Mouse (Mus musculus): Measurements from ENCODE around the gene Ugt1a5. TPM values are rescaled to one million over a fixed set of nuclear protein-coding genes. Genes with fewer than 3 reads are reported as not detected.
"Not testable (repeated sequence)": the region's sequence is repeated elsewhere in the genome, so short reads cannot be mapped to it uniquely, and the experiment has no call there.

The Ugt1a5 gene
- not detected in 2 replicates for polyA plus RNA-seq (2012; rRNA removed)

DNA sequence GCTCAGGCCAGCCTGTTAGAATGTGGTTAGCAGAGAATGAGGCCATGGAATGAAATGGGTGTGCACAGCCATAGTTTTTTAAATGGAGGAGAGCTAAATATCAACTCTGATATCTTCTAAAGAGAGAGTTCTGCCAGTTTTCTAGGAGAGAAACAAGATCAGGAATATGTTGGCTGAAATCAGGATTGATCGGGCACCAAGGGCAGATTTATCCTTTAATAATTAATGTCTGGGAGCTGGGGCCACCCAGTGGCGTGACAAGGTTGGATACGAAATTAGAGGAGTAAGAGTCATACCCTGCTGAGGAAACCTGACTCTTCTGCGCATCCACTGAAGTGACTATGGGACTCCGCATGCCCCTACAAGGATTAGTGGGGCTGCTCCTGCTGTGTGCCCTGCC, at the start of gene Ugt1a5:
Gene Ugt1a5, plus strand, starts transcription at position 302 of the 400 bp plus-strand sequence.
- Histone ChIP-seq H3K27ac (ENCODE audit: insufficient read depth, low read length) (no peak within 1 kb of the TSS), H3K27me3 (ENCODE audit: control insufficient read depth, insufficient read depth, low read length) (no peaks in the 10 kb centered on the region), H3K4me1 (ENCODE audit: control insufficient read depth, insufficient read depth, insufficient read length) (no peaks in the 10 kb centered on the region), H3K4me3 (ENCODE audit: extremely low read depth, insufficient read depth, insufficient read length) (no peak within 1 kb of the TSS), H3K36me3 (ENCODE audit: control insufficient read depth, insufficient read depth, low read length) (no peaks in the 10 kb centered on the region)
- 94% methylated on average over 5 of the region's 5 CpGs for WGBS
- no peak for DNase-seq (ENCODE audit: low read depth in 1 of 2, low spot score in 2 of 2)
- TF ChIP-seq CTCF (IDR thresholded peaks at IDR 0.05; ENCODE audit: extremely low read depth, insufficient read depth, insufficient read length, insufficient replicate concordance) (no peak), POLR2A (IDR thresholded peaks at IDR 0.05; ENCODE audit: low read depth, low read length) (no peak)

DNA sequence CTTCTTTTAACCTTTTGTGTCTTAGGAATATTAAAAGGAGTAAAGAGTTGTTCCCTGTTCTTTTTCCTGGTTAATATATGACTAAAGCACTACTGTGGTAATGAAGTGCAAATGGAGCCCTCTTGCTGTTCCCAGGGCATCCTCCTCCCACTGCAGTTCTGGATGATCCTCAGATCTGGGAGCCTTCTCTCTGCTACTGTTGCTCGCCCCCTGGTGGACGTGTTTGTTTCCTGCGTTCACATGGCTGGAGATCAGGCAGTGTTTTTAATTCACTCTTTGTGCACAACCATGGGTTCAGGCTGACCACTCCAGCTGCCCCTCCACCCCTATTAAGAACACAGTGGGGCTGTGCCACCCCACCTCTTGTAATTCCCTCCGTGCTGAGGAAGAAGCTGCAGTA, 45.3 kb upstream of the Ugt1a5 start:
- 35% methylated on average over 4 of the region's 4 CpGs for whole genome bisulfite sequencing

DNA sequence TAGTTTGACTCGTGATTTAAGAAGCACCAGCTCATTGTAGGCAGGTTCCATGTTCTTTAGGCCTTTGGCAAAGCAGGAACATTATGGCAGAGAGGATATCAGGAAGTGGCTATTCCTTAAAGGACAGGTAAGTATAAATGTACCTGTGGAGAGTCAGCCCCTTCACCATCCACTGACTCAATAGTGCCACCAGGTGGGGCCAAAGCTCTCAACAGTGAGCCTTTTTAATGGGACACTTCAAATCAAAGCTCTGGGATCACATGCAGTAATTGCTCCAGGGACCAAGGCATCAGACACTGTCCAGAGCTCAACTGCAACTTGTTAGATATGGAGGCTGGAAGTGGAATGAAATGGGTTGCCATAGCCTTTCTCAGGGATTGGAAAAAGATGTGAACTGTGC, 44.3 kb upstream of the Ugt1a5 start:
- no CpG with 5 or more reads among the region's 1 CpGs for WGBS

More for the DNA sequence above, 45.3 kb upstream of the Ugt1a5 start:
- H3K36me3 ChIP-seq (ENCODE audit: control insufficient read depth, insufficient read depth, low read length); H3K27ac ChIP-seq (ENCODE audit: insufficient read depth, low read length); H3K4me3 ChIP-seq (ENCODE audit: extremely low read depth, insufficient read depth, insufficient read length); H3K27me3 ChIP-seq (ENCODE audit: control insufficient read depth, insufficient read depth, low read length); DNase-seq (ENCODE audit: low read depth in 1 of 2, low spot score in 2 of 2); H3K4me1 ChIP-seq (ENCODE audit: control insufficient read depth, insufficient read depth, insufficient read length): not testable (repeated sequence)

DNA sequence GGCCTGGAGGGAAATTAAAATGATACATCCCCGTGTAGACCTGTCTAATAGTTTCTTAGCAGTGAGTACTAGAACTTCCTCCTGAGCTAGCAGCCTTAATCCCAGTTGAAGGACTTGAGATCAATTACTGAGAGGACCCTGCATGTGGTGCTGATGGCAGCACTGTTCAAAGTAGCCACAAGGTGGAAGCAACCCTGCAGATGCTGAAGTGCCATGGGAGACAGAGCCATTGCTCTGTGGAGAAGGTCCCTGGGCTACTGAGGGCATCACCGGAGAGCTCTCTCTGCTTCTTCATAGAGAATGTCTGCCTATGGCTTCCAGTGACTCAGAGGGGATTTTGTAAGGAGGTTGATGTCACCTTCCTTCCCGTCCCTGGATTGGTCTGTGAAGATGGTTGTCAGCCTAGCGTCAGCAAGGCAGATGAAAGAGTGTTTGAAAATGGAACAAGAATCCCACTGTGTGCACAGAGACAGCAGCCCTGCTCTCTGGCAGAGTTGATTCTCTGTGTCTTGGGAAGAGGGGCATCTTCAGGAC, 39.9 kb upstream of the Ugt1a5 start:
- not testable (repeated sequence) for H3K27me3 ChIP-seq (ENCODE audit: control insufficient read depth, insufficient read depth, low read length); H3K27ac ChIP-seq (ENCODE audit: insufficient read depth, low read length); H3K4me1 ChIP-seq (ENCODE audit: control insufficient read depth, insufficient read depth, insufficient read length); H3K4me3 ChIP-seq (ENCODE audit: extremely low read depth, insufficient read depth, insufficient read length); DNase-seq (ENCODE audit: low read depth in 1 of 2, low spot score in 2 of 2); H3K36me3 ChIP-seq (ENCODE audit: control insufficient read depth, insufficient read depth, low read length)
- WGBS = 75% methylated on average over 4 of the region's 4 CpGs

More for the DNA sequence above, 44.3 kb upstream of the Ugt1a5 start:
- H3K4me3 ChIP-seq (ENCODE audit: extremely low read depth, insufficient read depth, insufficient read length); H3K27me3 ChIP-seq (ENCODE audit: control insufficient read depth, insufficient read depth, low read length); H3K36me3 ChIP-seq (ENCODE audit: control insufficient read depth, insufficient read depth, low read length); DNase-seq (ENCODE audit: low read depth in 1 of 2, low spot score in 2 of 2); H3K4me1 ChIP-seq (ENCODE audit: control insufficient read depth, insufficient read depth, insufficient read length); H3K27ac ChIP-seq (ENCODE audit: insufficient read depth, low read length): not testable (repeated sequence)

DNA sequence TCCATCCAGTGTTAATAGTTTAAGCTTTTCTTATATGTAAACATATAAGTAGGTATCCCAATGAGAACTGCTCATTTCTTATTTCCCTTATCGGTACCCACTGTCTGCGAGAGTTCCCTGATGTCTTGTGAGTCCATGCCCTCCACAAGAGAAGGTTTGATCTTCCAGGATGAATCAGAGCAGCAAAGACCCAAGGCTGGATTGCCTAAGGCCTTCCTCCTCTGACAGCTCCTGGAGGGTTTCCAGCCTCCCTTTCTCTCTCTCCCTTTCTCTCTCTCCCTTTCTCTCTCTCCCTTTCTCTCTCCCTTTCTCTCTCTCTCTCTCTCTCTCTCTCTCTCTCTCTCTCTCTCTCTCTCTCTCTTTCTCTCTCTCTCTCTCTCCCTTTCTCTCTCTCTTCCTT, 36.7 kb upstream of the Ugt1a5 start:
- H3K27me3 ChIP-seq (ENCODE audit: control insufficient read depth, insufficient read depth, low read length); H3K27ac ChIP-seq (ENCODE audit: insufficient read depth, low read length); H3K4me1 ChIP-seq (ENCODE audit: control insufficient read depth, insufficient read depth, insufficient read length); DNase-seq (ENCODE audit: low read depth in 1 of 2, low spot score in 2 of 2); H3K4me3 ChIP-seq (ENCODE audit: extremely low read depth, insufficient read depth, insufficient read length); H3K36me3 ChIP-seq (ENCODE audit: control insufficient read depth, insufficient read depth, low read length): not testable (repeated sequence)
- WGBS = 96% methylated on average over 2 of the region's 2 CpGs

DNA sequence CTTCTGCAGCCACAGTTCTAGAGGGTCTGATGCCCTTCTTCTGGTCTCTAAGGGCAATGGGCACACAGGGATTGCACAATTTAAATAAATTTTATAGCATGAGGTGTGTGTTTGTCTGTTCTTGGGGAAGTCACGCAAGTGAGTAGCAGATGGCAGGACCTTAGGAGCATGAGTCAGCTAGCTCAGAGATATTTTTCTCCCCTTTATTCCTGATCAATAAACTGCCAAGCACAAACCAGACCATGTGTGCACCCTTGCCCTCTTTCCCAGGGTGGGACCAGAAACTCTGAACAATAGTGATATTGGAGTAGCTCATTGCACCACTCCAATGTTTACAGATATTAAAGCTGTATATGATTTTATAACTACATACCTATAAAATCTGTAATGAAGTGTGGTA, 35.6 kb upstream of the Ugt1a5 start:
- not testable (repeated sequence) for H3K36me3 ChIP-seq (ENCODE audit: control insufficient read depth, insufficient read depth, low read length); H3K4me3 ChIP-seq (ENCODE audit: extremely low read depth, insufficient read depth, insufficient read length); H3K27ac ChIP-seq (ENCODE audit: insufficient read depth, low read length); H3K27me3 ChIP-seq (ENCODE audit: control insufficient read depth, insufficient read depth, low read length); DNase-seq (ENCODE audit: low read depth in 1 of 2, low spot score in 2 of 2); H3K4me1 ChIP-seq (ENCODE audit: control insufficient read depth, insufficient read depth, insufficient read length)
- 87% methylated on average over 1 of the region's 1 CpGs for WGBS

DNA sequence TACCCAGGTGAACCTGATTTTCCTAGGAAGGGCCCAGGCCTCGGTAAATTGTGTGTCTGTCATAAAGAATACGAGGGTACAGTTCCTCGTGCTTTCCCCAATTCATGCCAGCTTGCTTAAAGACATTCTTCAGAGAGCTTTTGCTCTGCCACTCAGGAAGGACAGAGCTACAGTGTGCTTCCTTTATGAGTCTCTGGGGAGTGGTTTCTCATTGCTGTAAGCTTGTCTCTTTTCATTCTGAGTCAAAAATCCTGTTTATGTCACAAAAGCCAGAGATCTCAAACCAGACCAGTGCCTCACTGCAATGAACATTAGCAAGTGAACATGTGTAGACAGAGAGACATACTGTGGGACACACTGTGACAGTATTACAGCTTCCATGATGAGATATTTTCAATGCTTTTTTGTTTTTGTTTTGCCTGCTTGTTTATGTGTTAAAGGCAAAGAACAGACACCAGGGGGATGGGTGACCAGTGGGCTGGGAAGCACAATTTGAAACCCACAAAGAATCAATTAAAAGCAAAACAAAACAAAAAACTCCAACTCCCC, 31.8 kb upstream of the Ugt1a5 start:
- Histone ChIP-seq H3K27ac (ENCODE audit: insufficient read depth, low read length) (no peak overlapping the region), H3K27me3 (ENCODE audit: control insufficient read depth, insufficient read depth, low read length) (no peaks in the 10 kb centered on the region), H3K36me3 (ENCODE audit: control insufficient read depth, insufficient read depth, low read length) (no peaks in the 10 kb centered on the region), H3K4me1 (ENCODE audit: control insufficient read depth, insufficient read depth, insufficient read length) (no peaks in the 10 kb centered on the region), H3K4me3 (ENCODE audit: extremely low read depth, insufficient read depth, insufficient read length) (no peak overlapping the region)
- DNase-seq (ENCODE audit: low read depth in 1 of 2, low spot score in 2 of 2) = no peak
- WGBS = 2% methylated on average over 3 of the region's 3 CpGs
- TF ChIP-seq POLR2A (IDR thresholded peaks at IDR 0.05; ENCODE audit: low read depth, low read length) (no peak), CTCF (IDR thresholded peaks at IDR 0.05; ENCODE audit: extremely low read depth, insufficient read depth, insufficient read length, insufficient replicate concordance) (no peak)

DNA sequence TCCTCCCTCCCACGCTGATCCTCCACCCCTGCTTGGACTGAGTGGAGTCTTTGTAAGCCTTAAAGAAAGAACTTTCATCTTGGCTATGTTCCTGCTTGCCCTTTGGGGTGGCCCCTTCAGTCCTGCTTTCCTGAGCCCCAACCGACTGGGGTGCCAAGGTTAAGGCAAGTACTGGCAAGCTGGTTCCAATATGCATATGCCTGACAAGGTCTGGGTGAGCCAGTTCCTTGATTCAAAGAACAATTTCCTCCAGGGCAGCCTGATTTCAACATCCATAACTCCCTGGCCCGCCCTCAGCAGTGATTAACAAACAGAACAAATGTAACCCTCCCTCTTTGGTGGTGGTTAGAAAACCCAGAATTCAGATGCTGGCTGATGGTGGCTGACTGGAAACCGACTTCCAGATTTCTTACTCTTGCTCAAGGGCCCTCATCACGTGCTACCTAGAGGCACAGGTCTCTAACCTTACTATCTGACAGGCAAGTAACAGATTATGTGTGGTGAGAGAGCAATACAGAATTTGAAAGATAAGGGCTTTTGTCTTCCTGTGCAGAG, 31.3 kb upstream of the Ugt1a5 start, which contains the start of gene Ugt1a6a:
Gene Ugt1a6a, plus strand, starts transcription at position 353 of the 555 bp plus-strand sequence.
- not testable (repeated sequence) for H3K27ac ChIP-seq (ENCODE audit: insufficient read depth, low read length); H3K4me3 ChIP-seq (ENCODE audit: extremely low read depth, insufficient read depth, insufficient read length); DNase-seq (ENCODE audit: low read depth in 1 of 2, low spot score in 2 of 2); H3K36me3 ChIP-seq (ENCODE audit: control insufficient read depth, insufficient read depth, low read length); H3K4me1 ChIP-seq (ENCODE audit: control insufficient read depth, insufficient read depth, insufficient read length); H3K27me3 ChIP-seq (ENCODE audit: control insufficient read depth, insufficient read depth, low read length)
- WGBS = 18% methylated on average over 5 of the region's 5 CpGs

DNA sequence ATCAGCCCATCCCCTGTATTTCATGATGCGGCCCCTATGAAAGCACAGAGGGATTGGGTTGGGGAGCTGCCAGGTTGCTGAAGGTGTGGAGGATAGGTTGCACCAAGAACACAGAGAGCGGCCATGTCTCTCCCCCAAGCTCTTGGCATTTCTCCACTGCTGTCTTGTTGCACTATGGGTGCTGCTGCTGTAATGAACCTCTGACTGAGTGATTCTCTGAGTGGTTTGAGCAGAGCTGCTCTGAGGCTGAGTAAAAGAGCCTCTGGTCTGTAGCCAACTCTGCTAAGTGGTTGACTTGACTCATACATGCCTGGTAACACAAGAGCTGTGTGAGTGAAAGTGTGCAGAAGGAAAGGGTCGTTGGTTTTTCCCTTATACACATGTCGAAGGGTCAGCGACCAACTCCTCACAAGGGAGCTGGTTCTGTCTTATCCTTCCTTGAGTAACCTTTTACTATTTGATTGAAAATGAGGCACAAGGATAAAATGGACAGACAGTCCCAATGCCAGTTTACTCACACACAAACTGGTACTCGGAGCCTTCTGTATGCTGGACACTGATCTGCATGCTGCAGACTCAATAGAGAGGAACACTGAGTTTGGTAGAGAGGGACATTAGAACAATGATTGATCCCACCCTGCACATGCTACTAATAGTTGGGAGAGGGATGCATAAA, 30.4 kb upstream of the Ugt1a5 start:
- not testable (repeated sequence) for H3K36me3 ChIP-seq (ENCODE audit: control insufficient read depth, insufficient read depth, low read length); H3K27ac ChIP-seq (ENCODE audit: insufficient read depth, low read length); DNase-seq (ENCODE audit: low read depth in 1 of 2, low spot score in 2 of 2); H3K4me1 ChIP-seq (ENCODE audit: control insufficient read depth, insufficient read depth, insufficient read length); H3K4me3 ChIP-seq (ENCODE audit: extremely low read depth, insufficient read depth, insufficient read length); H3K27me3 ChIP-seq (ENCODE audit: control insufficient read depth, insufficient read depth, low read length)
- 93% methylated on average over 6 of the region's 6 CpGs for WGBS
